Mouse (Mus musculus) liver, embryonic 15.5 days (tissue): Measurements from ENCODE around the gene Ipcef1. TPM values are rescaled to one million over a fixed set of nuclear protein-coding genes. Genes with fewer than 3 reads are reported as not detected.
"Not testable (repeated sequence)": the region's sequence is repeated elsewhere in the genome, so short reads cannot be mapped to it uniquely, and the experiment has no call there.

Experiments
- ATAC-seq: fragments of 200-750 bp; cut with Nextera tagmentation; 2 replicates; pipeline ENCODE4 v1.8.0; 2017; ENCODE audit warnings: moderate number of reproducible peaks, mild to moderate bottlenecking, moderate library complexity; ENCODE audit not compliant: insufficient read depth
- H3K27ac ChIP-seq: fragments of 300-500 bp; sonication (generic); replicated peaks from 2 replicates; pipeline ENCODE4 v1.5.1; 2015; ENCODE audit warnings: mild to moderate bottlenecking, inconsistent platforms
- H3K27me3 ChIP-seq: fragments of 300-500 bp; sonication (generic); 2 replicates; pipeline ENCODE4 v1.6.1; 2015; ENCODE audit warnings: mild to moderate bottlenecking, inconsistent platforms
- H3K36me3 ChIP-seq: fragments of 300-500 bp; sonication (generic); replicated peaks from 2 replicates; pipeline ENCODE4 v1.6.1; 2015; ENCODE audit warnings: moderate library complexity, mild to moderate bottlenecking, inconsistent platforms
- H3K4me1 ChIP-seq: fragments of 300-500 bp; sonication (generic); replicated peaks from 2 replicates; pipeline ENCODE4 v1.6.1; 2015; ENCODE audit warnings: inconsistent platforms
- H3K4me2 ChIP-seq: fragments of 300-500 bp; sonication (generic); 2 replicates; pipeline ENCODE4 v1.6.1; 2015; ENCODE audit warnings: moderate library complexity, mild to moderate bottlenecking, inconsistent platforms
- H3K4me3 ChIP-seq: fragments of 300-500 bp; sonication (generic); replicated peaks from 2 replicates; pipeline ENCODE4 v1.5.1; 2015; ENCODE audit warnings: mild to moderate bottlenecking, inconsistent platforms
- H3K9ac ChIP-seq: fragments of 300-500 bp; sonication (generic); 2 replicates; pipeline ENCODE4 v1.6.1; 2015; ENCODE audit warnings: moderate library complexity, mild to moderate bottlenecking, inconsistent platforms
- H3K9me3 ChIP-seq: fragments of 300-500 bp; sonication (generic); replicated peaks from 2 replicates; pipeline ENCODE4 v1.6.1; 2016; ENCODE audit warnings: inconsistent platforms
- WGBS: fragments of 180-500 bp; shearing (Covaris S2); methylation state at CpG from one replicate; pipeline ENCODE4 v1.1.7; 2015; ENCODE audit warnings: mixed read lengths; ENCODE audit not compliant: insufficient replicate concordance; 5-methylcytosine and 5-hydroxymethylcytosine counted together
- polyA plus RNA-seq: library from polyadenylated mRNA; unstranded; fragments of >200 nt; fragmentation: Nextera tagmentation; extraction: Ambion mirVana; gene quantifications from 2 replicates; pipeline ENCODE4 v1.2.1, GENCODE M21; 2015

Ipcef1 gene
- polyA plus RNA-seq, 1 experiment from 2014 or later = 0.78 TPM

- H3K27ac ChIP-seq, ATAC-seq, H3K9ac ChIP-seq, H3K27me3 ChIP-seq, H3K4me3 ChIP-seq, H3K9me3 ChIP-seq, H3K36me3 ChIP-seq, H3K4me1 ChIP-seq, H3K4me2 ChIP-seq: not testable (repeated sequence)
- 72% methylated on average over 1 of the region's 1 CpGs for WGBS
Measured at GRCm38 (mm10) chr10:6882041-6882440, 170.2 kb downstream of the Ipcef1 start.

- Histone ChIP-seq H3K36me3 (no peaks in the 10 kb centered on the region), H3K4me1 (no peaks in the 10 kb centered on the region), H3K9me3 (no peaks in the 10 kb centered on the region), H3K27me3 (no peaks in the 10 kb centered on the region), H3K4me3 (no peak overlapping the region), H3K9ac (no peak overlapping the region), H3K27ac (no peak overlapping the region), H3K4me2 (no peak overlapping the region)
- 67% methylated on average over 2 of the region's 2 CpGs for WGBS
- ATAC-seq = no peak
Measured at GRCm38 (mm10) chr10:6878276-6878881, 173.9 kb downstream of the Ipcef1 start.

GRCm38 (mm10) chr10:6873917-6874316 lies 178.4 kb downstream of the Ipcef1 start:
- H3K27me3 ChIP-seq = no peaks in the 10 kb centered on the region
- no peak overlapping the region for H3K4me2 ChIP-seq
- 62% methylated on average over 1 of the region's 1 CpGs for WGBS
- no peaks in the 10 kb centered on the region for H3K36me3 ChIP-seq
- H3K4me1 ChIP-seq = no peaks in the 10 kb centered on the region
- no peak overlapping the region for H3K9ac ChIP-seq
- H3K4me3 ChIP-seq = no peak overlapping the region
- no peak for ATAC-seq
- H3K27ac ChIP-seq = no peak overlapping the region
- H3K9me3 ChIP-seq = no peaks in the 10 kb centered on the region

DNA sequence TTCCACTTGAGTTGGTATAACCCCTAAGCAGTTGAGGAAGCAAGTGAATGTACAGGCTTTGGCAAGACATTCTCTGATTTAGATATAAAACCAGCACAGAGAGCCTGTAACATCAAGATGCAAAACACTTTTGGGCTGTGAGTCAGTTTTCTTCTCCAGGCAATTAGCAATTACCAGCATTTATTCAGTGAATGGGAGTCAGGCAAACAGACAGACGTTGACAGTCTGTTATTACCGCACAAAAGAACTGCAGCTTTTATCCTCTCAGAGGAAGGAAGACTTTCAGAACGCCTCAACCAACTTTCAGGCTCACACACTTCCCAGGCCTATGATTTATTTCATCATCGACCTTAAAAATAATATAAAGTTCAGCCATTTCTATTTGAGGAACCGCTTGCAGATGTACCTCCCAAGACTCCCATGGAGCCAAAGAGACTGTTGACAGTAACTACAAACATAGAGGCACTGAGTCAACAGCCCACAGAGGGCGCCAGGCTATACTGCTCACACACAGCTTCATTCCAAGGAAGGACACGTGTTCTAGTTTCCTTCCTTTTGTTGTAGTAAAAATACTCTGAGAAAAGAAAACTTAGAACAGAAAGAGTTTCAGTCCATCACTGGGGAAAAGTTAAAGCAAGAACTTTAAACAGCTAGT lies 180.7 kb downstream of the Ipcef1 start:
- ATAC-seq = no peak
- no peak overlapping the region for H3K9ac ChIP-seq
- H3K27me3 ChIP-seq = no peaks in the 10 kb centered on the region
- H3K36me3 ChIP-seq = no peaks in the 10 kb centered on the region
- H3K9me3 ChIP-seq = no peaks in the 10 kb centered on the region
- no peak overlapping the region for H3K27ac ChIP-seq
- no peaks in the 10 kb centered on the region for H3K4me1 ChIP-seq
- H3K4me3 ChIP-seq = no peak overlapping the region
- H3K4me2 ChIP-seq = no peak overlapping the region
- WGBS = 59% methylated on average over 7 of the region's 7 CpGs

- Histone ChIP-seq H3K4me3 (no peak overlapping the region), H3K9me3 (no peaks in the 10 kb centered on the region), H3K36me3 (no peaks in the 10 kb centered on the region), H3K27me3 (no peaks in the 10 kb centered on the region), H3K4me2 (no peak overlapping the region), H3K27ac (no peak overlapping the region), H3K9ac (no peak overlapping the region), H3K4me1 (no peaks in the 10 kb centered on the region)
- WGBS = 63% methylated on average over 3 of the region's 3 CpGs
- ATAC-seq = no peak
Measured at GRCm38 (mm10) chr10:6855812-6856211, 196.5 kb downstream of the Ipcef1 start.

GRCm38 (mm10) chr10:6848834-6849233 lies 203.4 kb downstream of the Ipcef1 start:
- 63% methylated on average over 2 of the region's 2 CpGs for WGBS
- H3K4me2 ChIP-seq = no peak overlapping the region
- no peak for ATAC-seq
- no peak overlapping the region for H3K9ac ChIP-seq
- no peaks in the 10 kb centered on the region for H3K4me1 ChIP-seq
- H3K9me3 ChIP-seq = no peaks in the 10 kb centered on the region
- no peaks in the 10 kb centered on the region for H3K27me3 ChIP-seq
- no peak overlapping the region for H3K27ac ChIP-seq
- no peak overlapping the region for H3K4me3 ChIP-seq
- H3K36me3 ChIP-seq = no peaks in the 10 kb centered on the region

GRCm38 (mm10) chr10:6848162-6848754 lies 204.0 kb downstream of the Ipcef1 start:
- ATAC-seq = no peak
- WGBS = 55% methylated on average over 7 of the region's 7 CpGs
- Histone ChIP-seq H3K4me1 (no peaks in the 10 kb centered on the region), H3K27me3 (no peaks in the 10 kb centered on the region), H3K9ac (no peak overlapping the region), H3K9me3 (no peaks in the 10 kb centered on the region), H3K27ac (no peak overlapping the region), H3K4me3 (no peak overlapping the region), H3K4me2 (no peak overlapping the region), H3K36me3 (no peaks in the 10 kb centered on the region)

DNA sequence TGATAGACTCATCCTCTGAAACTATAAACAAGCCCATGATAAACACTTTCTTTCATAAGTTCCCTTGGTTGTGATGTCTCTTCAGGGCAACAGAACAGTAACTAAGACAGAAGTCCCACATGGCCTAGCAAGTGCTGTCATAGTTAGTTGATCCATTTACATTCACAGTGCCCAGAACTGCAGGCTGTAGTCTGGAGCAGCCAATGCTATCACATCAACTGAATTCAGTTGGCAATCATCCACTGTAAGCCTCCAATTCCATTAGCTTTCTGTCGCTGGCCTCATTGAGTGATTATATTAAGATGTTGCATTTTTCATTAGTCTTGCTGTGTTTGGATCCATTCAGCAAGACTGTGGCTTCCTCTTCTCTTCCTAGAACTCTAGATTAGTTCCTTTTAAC lies 206.0 kb downstream of the Ipcef1 start:
- Histone ChIP-seq H3K9ac (no peak overlapping the region), H3K27ac (no peak overlapping the region), H3K4me3 (no peak overlapping the region), H3K4me1 (no peaks in the 10 kb centered on the region), H3K4me2 (no peak overlapping the region), H3K27me3 (no peaks in the 10 kb centered on the region), H3K9me3 (no peaks in the 10 kb centered on the region), H3K36me3 (no peaks in the 10 kb centered on the region)
- WGBS = 50% methylated on average over 1 of the region's 1 CpGs
- ATAC-seq = no peak

DNA sequence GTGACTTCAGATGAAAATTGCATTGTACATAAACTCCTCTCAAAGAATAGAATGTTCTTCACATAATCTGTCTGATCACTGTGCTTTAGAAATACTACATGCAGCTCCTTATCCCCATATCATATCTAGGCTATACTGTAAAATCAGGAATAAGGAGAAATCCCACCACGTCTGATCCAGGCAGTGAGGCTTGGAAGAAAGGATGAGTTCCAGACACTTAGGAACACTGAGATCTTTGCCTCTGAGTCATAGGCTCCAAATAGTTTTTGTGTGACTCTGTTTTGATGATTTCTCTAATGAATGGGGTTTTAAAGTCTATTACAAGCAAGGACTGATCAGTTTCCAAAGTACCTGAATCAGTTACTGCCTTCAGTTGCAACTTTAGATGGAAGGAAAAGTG lies 210.1 kb downstream of the Ipcef1 start:
- H3K27ac ChIP-seq = no peak overlapping the region
- no peaks in the 10 kb centered on the region for H3K9me3 ChIP-seq
- H3K4me1 ChIP-seq = no peaks in the 10 kb centered on the region
- ATAC-seq = no peak
- no peaks in the 10 kb centered on the region for H3K36me3 ChIP-seq
- H3K4me2 ChIP-seq = no peak overlapping the region
- H3K9ac ChIP-seq = no peak overlapping the region
- WGBS = 35% methylated on average over 1 of the region's 1 CpGs
- no peak overlapping the region for H3K4me3 ChIP-seq
- H3K27me3 ChIP-seq = no peaks in the 10 kb centered on the region
